Mouse (Mus musculus): ENCODE results near the gene Igf2bp2. TPM values are rescaled to one million over a fixed set of nuclear protein-coding genes. Genes with fewer than 3 reads are reported as not detected.

Igf2bp2 gene
- polyA plus RNA-seq, 2 experiments from 2014 or later: 0.41 to 1.2 TPM

GRCm38 (mm10) chr16:22022122-22022521 lies 141.0 kb downstream of the Igf2bp2 start:
- no peak for ATAC-seq

- no peak for ATAC-seq
Measured at GRCm38 (mm10) chr16:22015569-22015968, 147.5 kb downstream of the Igf2bp2 start.

- peak; percentile 41 for ATAC-seq
Measured at GRCm38 (mm10) chr16:22009596-22009995, 153.5 kb downstream of the Igf2bp2 start.

GRCm38 (mm10) chr16:22009099-22009584 lies 154.0 kb downstream of the Igf2bp2 start, which contains the start of gene Senp2:
Gene Senp2 (plus strand): TSS chr16:22009484.
- ATAC-seq: peak; percentile 95

Other genes with a start within 250 kb of the Igf2bp2 start
- gene Tmem41a, start 215.7 kb downstream of the Igf2bp2 start, polyA plus RNA-seq (2017; shearing (Covaris generic)): 1 to 10 TPM; 2.6 to 5.0 TPM
- gene Liph, start 167.6 kb downstream of the Igf2bp2 start, polyA plus RNA-seq (2017; shearing (Covaris generic)): under 1 TPM; 0.48 to 0.88 TPM
- 10 to 100 TPM; 14.9 to 18.8 TPM for gene Senp2, start 153.8 kb downstream of the Igf2bp2 start, polyA plus RNA-seq (2017; shearing (Covaris generic))
- 100 to 1,000 TPM; 191 to 329 TPM for gene Tra2b, start 102.7 kb upstream of the Igf2bp2 start, polyA plus RNA-seq (2017; shearing (Covaris generic))